Mouse (Mus musculus): ENCODE measurements at regions not wholly inside any gene's neighbourhood (a gene's known extent, or its start where the extent isn't known, plus 50 kb on each side); places are given as distances from the start of the nearest gene placed in this dataset.

DNA sequence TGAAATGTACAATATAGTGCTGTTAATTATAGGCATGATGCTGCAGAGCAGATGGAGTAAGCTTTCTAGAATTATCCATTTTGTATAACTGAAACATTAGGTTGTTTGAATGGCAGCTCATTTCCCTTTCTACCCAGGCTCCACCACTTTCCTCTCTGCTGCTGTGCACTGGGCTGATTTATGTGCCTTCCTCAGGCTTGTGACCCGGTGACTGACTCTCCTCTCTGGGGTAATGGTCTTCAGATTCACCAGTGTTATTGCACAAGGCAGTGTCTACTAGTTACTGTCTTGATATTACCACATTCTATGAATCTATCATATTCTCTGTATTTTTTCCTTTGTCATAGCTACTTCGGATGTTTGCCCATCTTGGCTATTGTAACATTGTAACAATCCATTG, 109.4 kb upstream of the Tpk1 start:
- Histone ChIP-seq H3K4me2 (no peak overlapping the region), H3K27ac (no peak overlapping the region), H3K4me3 (no peak overlapping the region), H3K9ac (no peak overlapping the region), H3K27me3 (replicated peaks) (no peaks in the 10 kb centered on the region), H3K4me1 (no peaks in the 10 kb centered on the region), H3K36me3 (replicated peaks) (no peaks in the 10 kb centered on the region), H3K9me3 (no peaks in the 10 kb centered on the region)
- 86% methylated on average over 2 of the region's 2 CpGs for WGBS
- no peak for ATAC-seq (replicated peaks)

- Histone ChIP-seq H3K27me3 (replicated peaks) (no peaks in the 10 kb centered on the region), H3K27ac (no peak overlapping the region), H3K9ac (no peak overlapping the region), H3K9me3 (no peaks in the 10 kb centered on the region), H3K4me2 (no peak overlapping the region), H3K4me3 (no peak overlapping the region), H3K36me3 (replicated peaks) (no peaks in the 10 kb centered on the region), H3K4me1 (no peaks in the 10 kb centered on the region)
- WGBS: 32% methylated on average over 4 of the region's 4 CpGs
- ATAC-seq (replicated peaks): peak; percentile 30; the same call in 1 of the 2 replicates
Observed at GRCm38 (mm10) chr6:43774490-43774889, 108.4 kb upstream of the Tpk1 start.

- Histone ChIP-seq H3K9ac (no peak overlapping the region), H3K36me3 (replicated peaks) (no peaks in the 10 kb centered on the region), H3K4me2 (no peak overlapping the region), H3K9me3 (no peaks in the 10 kb centered on the region), H3K4me1 (no peaks in the 10 kb centered on the region), H3K27me3 (replicated peaks) (no peaks in the 10 kb centered on the region), H3K27ac (no peak overlapping the region), H3K4me3 (no peak overlapping the region)
- WGBS: 54% methylated on average over 3 of the region's 3 CpGs
- ATAC-seq (replicated peaks): no peak
Observed at GRCm38 (mm10) chr6:43773561-43773960, 107.5 kb upstream of the Tpk1 start.

DNA sequence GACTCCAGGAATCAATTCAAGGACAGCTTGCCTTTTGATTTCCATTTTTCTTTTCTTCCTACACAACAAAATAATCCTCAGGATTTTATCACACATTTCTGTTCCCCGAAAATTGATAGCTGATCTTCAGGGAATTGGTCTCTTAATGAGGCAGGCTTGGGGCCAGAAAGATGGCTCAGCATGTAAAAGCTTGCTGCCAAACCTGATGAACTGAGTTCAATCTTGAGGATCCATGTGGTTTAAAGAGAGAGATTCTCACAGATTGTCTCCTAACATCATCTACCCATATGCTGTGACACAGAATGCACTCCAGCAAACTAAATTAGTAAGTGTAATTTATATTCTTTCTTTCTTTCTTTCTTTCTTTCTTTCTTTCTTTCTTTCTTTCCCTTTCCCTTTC, 99.9 kb upstream of the Tpk1 start:
- no peak for ATAC-seq (replicated peaks)
- H3K9me3 ChIP-seq: no peaks in the 10 kb centered on the region
- H3K4me3 ChIP-seq: no peak overlapping the region
- no peak overlapping the region for H3K27ac ChIP-seq
- no peak overlapping the region for H3K9ac ChIP-seq
- no peak overlapping the region for H3K4me2 ChIP-seq
- no peaks in the 10 kb centered on the region for H3K36me3 ChIP-seq (replicated peaks)
- 65% methylated on average over 1 of the region's 1 CpGs for WGBS
- H3K27me3 ChIP-seq (replicated peaks): no peaks in the 10 kb centered on the region
- no peaks in the 10 kb centered on the region for H3K4me1 ChIP-seq

Measured in midbrain, embryonic 15.5 days (tissue).